Comparison of ENCODE assay signal across 9 mouse cellular contexts in genomic region chr2:59670087-59671060, GRCm38 (mm10). TPM values are rescaled to one million over a fixed set of nuclear protein-coding genes. Genes with fewer than 3 reads are reported as not detected.
DNase-seq lines count a peak whose midpoint lies in the region; ATAC-seq lines count a peak whose summit lies in the region.
"Had no signal": no experiment of that assay in that cellular context is flagged by ENCODE, and none has a peak within 500 bp of the region (broad histone marks: within the 10 kb centered on the region; RNA-seq: fewer than 3 reads in every experiment).

No protein-coding gene starts in this region.

- WGBS in forebrain, embryonic 15.5 days: 67% methylated on average over 15 of the region's 15 CpGs
- WGBS in forebrain, embryonic 14.5 days: 73% methylated on average over 15 of the region's 15 CpGs
- WGBS in kidney, embryonic 16.5 days: 34% methylated on average over 15 of the region's 15 CpGs

- H3K4me2 ChIP-seq in forebrain, embryonic 15.5 days (replicated peaks): no peak overlapping the region
- no peak overlapping the region for H3K4me2 ChIP-seq in forebrain, embryonic 14.5 days (ENCODE audit: low read length)
- 0 out of 2 replicates have a peak overlapping the region, but pooled peaks have one; percentile 8 for H3K4me2 ChIP-seq in kidney, embryonic 16.5 days (replicated peaks; ENCODE audit: low read depth, low read length)

- no peak overlapping the region for H3K4me3 ChIP-seq in forebrain, embryonic 15.5 days
- H3K4me3 ChIP-seq in forebrain, embryonic 14.5 days (ENCODE audit: low read depth, low read length): no peak overlapping the region
- no peak overlapping the region for H3K4me3 ChIP-seq in kidney, embryonic 16.5 days (ENCODE audit: low read length)

- DNase-seq in forebrain, embryonic 14.5 days (ENCODE audit: low spot score): no peak
- peak; percentile 56 to 61 for DNase-seq in adrenal gland, adult 18-20 months (ENCODE audit: low spot score in 2 of 2)
- DNase-seq in heart, adult 18-20 months: peak; percentile 89 to 94
- DNase-seq in lung, postnatal 10 days: peak; percentile 90
- no peak for DNase-seq in embryo, embryonic 10 days (ENCODE audit: low spot score)
- no peak for DNase-seq in cerebellum, adult 11 months

- H3K36me3 ChIP-seq in forebrain, embryonic 15.5 days: no peaks in the 10 kb centered on the region
- H3K36me3 ChIP-seq in forebrain, embryonic 14.5 days (ENCODE audit: control insufficient read depth, insufficient read depth, low read length): no peaks in the 10 kb centered on the region
- H3K36me3 ChIP-seq in kidney, embryonic 16.5 days (ENCODE audit: insufficient read depth, low read length): no peaks in the 10 kb centered on the region; the same call in 1 of the 2 replicates
- H3K36me3 ChIP-seq: G1E had no signal

- no peaks in the 10 kb centered on the region for H3K9me3 ChIP-seq in forebrain, embryonic 15.5 days
- H3K9me3 ChIP-seq in forebrain, embryonic 14.5 days (replicated peaks; ENCODE audit: control insufficient read depth, low read length): no peaks in the 10 kb centered on the region
- no peaks in the 10 kb centered on the region for H3K9me3 ChIP-seq in kidney, embryonic 16.5 days (ENCODE audit: low read length)
- H3K9me3 ChIP-seq: G1E had no signal

- H3K4me1 ChIP-seq in forebrain, embryonic 15.5 days: peaks cover 4% of the 10 kb centered on the region; the same call in 1 of the 2 replicates
- H3K4me1 ChIP-seq in forebrain, embryonic 14.5 days (ENCODE audit: control insufficient read depth, insufficient read depth, low read length): no peaks in the 10 kb centered on the region
- peaks cover 57% of the 10 kb centered on the region for H3K4me1 ChIP-seq in kidney, embryonic 16.5 days (ENCODE audit: insufficient read depth, low read length)

- no peaks in the 10 kb centered on the region for H3K27me3 ChIP-seq in forebrain, embryonic 15.5 days
- H3K27me3 ChIP-seq in forebrain, embryonic 14.5 days (replicated peaks; ENCODE audit: control insufficient read depth, insufficient read depth, low read length): no peaks in the 10 kb centered on the region
- no peaks in the 10 kb centered on the region for H3K27me3 ChIP-seq in kidney, embryonic 16.5 days (ENCODE audit: insufficient read depth, low read length)

- H3K9ac ChIP-seq in forebrain, embryonic 15.5 days (replicated peaks): no peak overlapping the region
- H3K9ac ChIP-seq in forebrain, embryonic 14.5 days (ENCODE audit: low read length): no peak overlapping the region
- peak overlapping the region; percentile 39; the same call in 1 of the 2 replicates for H3K9ac ChIP-seq in kidney, embryonic 16.5 days (replicated peaks; ENCODE audit: low read length)

- no peak overlapping the region for H3K27ac ChIP-seq in forebrain, embryonic 15.5 days (replicated peaks)
- no peak overlapping the region for H3K27ac ChIP-seq in forebrain, embryonic 14.5 days (ENCODE audit: low read depth, low read length)
- peak overlapping the region; percentile 82 for H3K27ac ChIP-seq in kidney, embryonic 16.5 days (ENCODE audit: low read length)

- 0 out of 2 replicates have a peak, but pooled peaks have one; percentile 11 for ATAC-seq in forebrain, embryonic 15.5 days (replicated peaks)
- ATAC-seq in forebrain, embryonic 14.5 days: no peak
- ATAC-seq in kidney, embryonic 16.5 days (ENCODE audit: low FRiP score, low TSS enrichment): peak; percentile 44

RNA-seq across cellular contexts. Expression of gene Tanc1, which starts 58.5 kb away (rescaled TPM):
- 9.1 and 10.7 TPM in 2 replicates for polyA plus RNA-seq in forebrain, embryonic 15.5 days (2015; fragmentation: Nextera tagmentation; extraction: Ambion mirVana)
- polyA plus RNA-seq in forebrain, embryonic 14.5 days (2014; fragmentation: Nextera tagmentation; extraction: Ambion mirVana): 4.9 and 5.9 TPM in 2 replicates
- 10 to 100 TPM; 15.2 to 15.7 TPM for total RNA-seq in adrenal gland, adult 18-20 months (2021)
- 10 to 100 TPM; 31.5 to 34.4 TPM for total RNA-seq in heart, adult 18-20 months (2021)
- 52.3 and 64.2 TPM in 2 replicates for polyA plus RNA-seq in kidney, embryonic 16.5 days (2015; fragmentation: Nextera tagmentation; extraction: Ambion mirVana)

Comparison
In these comparisons a context has a peak if more than half of its experiments do, and no peak if none do; other contexts are left out.
1. DNase-seq: peak in adrenal gland, adult 18-20 months (2 of 2), heart, adult 18-20 months (2 of 2) and lung, postnatal 10 days (single experiment); none in forebrain, embryonic 14.5 days (single experiment), embryo, embryonic 10 days (single experiment) and cerebellum, adult 11 months (single experiment).